Mouse (Mus musculus): ENCODE measurements around the gene Upf1. TPM values are rescaled to one million over a fixed set of nuclear protein-coding genes. Genes with fewer than 3 reads are reported as not detected.

Gene Upf1
- polyA plus RNA-seq, 1 experiment from 2014 or later, result 11.8 TPM

DNA sequence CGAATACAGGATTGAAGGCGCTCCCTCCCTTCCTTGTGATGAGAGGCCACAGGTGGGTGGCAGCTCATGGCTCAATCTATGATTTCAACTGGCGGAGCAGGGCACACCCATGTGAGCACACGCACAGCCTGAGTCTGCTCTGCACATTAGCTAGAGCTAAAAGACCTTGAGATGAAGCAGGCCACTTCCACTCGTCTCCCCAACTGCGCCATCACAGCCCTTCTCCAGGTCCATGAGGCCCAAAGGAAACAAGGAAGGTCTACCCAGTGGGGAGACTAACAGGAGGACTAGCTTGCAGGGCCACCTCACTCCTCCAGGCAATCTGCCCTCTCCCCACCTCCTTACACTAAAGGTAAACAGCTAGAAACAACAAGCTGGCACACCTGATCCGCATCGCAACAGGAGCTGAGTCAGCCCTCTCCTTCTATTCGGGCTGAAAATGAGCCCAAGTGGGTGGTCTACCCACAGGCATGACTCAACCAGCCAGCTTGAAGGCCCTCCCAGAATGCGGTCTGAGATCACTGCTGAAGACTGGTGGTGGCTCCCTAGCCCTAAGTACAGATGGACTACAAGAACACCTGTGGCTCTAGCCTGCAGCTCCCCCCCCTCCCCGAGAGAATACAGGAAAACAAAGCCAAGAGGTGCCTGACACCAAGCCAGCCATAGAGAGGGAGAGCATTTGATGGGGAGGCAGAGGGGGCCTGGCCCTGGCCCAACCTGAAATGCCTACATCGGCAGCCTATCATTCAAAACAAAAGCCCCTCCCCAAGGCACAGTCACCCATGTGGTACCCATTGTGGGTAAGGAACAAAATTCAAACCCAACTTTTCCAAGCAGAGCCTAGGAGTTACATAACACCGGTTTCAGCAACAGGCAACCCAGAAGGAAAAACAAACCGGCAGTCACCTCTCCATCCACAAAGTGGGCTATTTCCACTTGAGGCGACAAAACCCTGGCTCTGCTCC, 1.8 kb downstream of the Upf1 start:
- Histone ChIP-seq H3K9me3 (replicated peaks; ENCODE audit: control insufficient read depth, low read length) (no peaks in the 10 kb centered on the region), H3K9ac (ENCODE audit: low read length) (peak overlapping the region; percentile 97), H3K4me3 (ENCODE audit: low read depth, low read length) (peak overlapping the region; percentile 100), H3K36me3 (ENCODE audit: control insufficient read depth, insufficient read depth, low read length) (peaks cover 25% of the 10 kb centered on the region), H3K27me3 (replicated peaks; ENCODE audit: control insufficient read depth, insufficient read depth, low read length) (no peaks in the 10 kb centered on the region), H3K4me2 (ENCODE audit: low read length) (peak overlapping the region; percentile 99), H3K4me1 (ENCODE audit: control insufficient read depth, insufficient read depth, low read length) (peaks cover 25% of the 10 kb centered on the region), H3K27ac (ENCODE audit: low read depth, low read length) (no peak overlapping the region)
- no peak for DNase-seq (ENCODE audit: low spot score)
- no peak for ATAC-seq
- WGBS, result 56% methylated on average over 15 of the region's 15 CpGs

DNA sequence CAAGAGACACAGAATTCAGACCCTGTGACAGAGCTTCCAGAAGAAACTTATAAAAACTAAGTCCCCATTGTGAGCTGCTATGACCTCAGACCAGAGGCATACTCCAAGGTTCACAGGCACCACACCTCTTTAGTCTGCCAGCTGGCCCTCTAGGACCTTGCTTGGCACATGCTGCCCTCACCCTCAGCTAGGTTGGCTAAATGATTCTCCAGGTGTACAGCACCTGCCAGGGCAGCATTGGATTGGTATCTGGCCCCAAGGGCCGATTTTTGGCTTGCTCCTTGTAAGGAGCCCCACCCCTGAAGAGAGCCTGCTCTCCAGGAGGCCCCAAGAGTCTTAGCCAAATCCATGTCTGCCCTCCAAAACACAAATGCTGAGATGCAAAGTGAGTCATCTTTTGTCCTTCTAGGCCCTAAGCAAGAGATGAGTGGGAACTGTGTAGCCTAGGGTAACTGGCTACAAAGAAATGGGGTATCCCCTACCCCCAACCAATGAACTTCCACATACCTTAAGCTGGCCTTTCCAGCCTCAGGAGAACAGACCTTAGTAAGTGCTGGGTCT, 5.1 kb downstream of the Upf1 start:
- WGBS, result 69% methylated on average over 1 of the region's 1 CpGs
- Histone ChIP-seq H3K9me3 (replicated peaks; ENCODE audit: control insufficient read depth, low read length) (no peaks in the 10 kb centered on the region), H3K4me2 (ENCODE audit: low read length) (no peak overlapping the region), H3K9ac (ENCODE audit: low read length) (no peak overlapping the region), H3K27me3 (replicated peaks; ENCODE audit: control insufficient read depth, insufficient read depth, low read length) (no peaks in the 10 kb centered on the region), H3K36me3 (ENCODE audit: control insufficient read depth, insufficient read depth, low read length) (peaks cover 40% of the 10 kb centered on the region), H3K4me1 (ENCODE audit: control insufficient read depth, insufficient read depth, low read length) (peaks cover 20% of the 10 kb centered on the region), H3K4me3 (ENCODE audit: low read depth, low read length) (no peak overlapping the region), H3K27ac (ENCODE audit: low read depth, low read length) (no peak overlapping the region)
- no peak for ATAC-seq
- DNase-seq (ENCODE audit: low spot score), result no peak

DNA sequence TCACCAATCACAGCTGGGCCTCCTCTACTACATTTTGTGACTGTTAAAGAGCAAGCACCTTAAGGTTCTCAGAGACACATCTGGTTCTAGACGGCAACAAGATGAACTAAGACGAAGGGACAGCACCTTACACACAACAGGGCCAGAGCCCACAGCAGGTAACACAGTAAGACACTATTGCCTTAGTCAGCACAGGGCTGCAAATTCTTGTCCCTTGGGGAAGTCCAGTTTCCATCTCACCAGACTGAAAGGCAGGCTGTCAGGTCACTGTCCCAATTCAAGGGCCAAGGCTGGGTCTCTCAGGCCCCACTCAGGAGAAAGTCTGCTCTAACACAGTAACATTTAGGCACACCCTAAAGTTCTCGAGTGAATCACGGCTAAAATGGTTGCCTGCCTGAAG, 5.6 kb downstream of the Upf1 start:
- H3K27me3 ChIP-seq (replicated peaks; ENCODE audit: control insufficient read depth, insufficient read depth, low read length), result no peaks in the 10 kb centered on the region
- no peak overlapping the region for H3K4me2 ChIP-seq (ENCODE audit: low read length)
- ATAC-seq, result no peak
- DNase-seq (ENCODE audit: low spot score), result no peak
- H3K4me3 ChIP-seq (ENCODE audit: low read depth, low read length), result no peak overlapping the region
- 88% methylated on average over 4 of the region's 4 CpGs for WGBS
- H3K4me1 ChIP-seq (ENCODE audit: control insufficient read depth, insufficient read depth, low read length), result peaks cover 20% of the 10 kb centered on the region
- H3K36me3 ChIP-seq (ENCODE audit: control insufficient read depth, insufficient read depth, low read length), result peaks cover 44% of the 10 kb centered on the region
- H3K9ac ChIP-seq (ENCODE audit: low read length), result no peak overlapping the region
- no peaks in the 10 kb centered on the region for H3K9me3 ChIP-seq (replicated peaks; ENCODE audit: control insufficient read depth, low read length)
- no peak overlapping the region for H3K27ac ChIP-seq (ENCODE audit: low read depth, low read length)

DNA sequence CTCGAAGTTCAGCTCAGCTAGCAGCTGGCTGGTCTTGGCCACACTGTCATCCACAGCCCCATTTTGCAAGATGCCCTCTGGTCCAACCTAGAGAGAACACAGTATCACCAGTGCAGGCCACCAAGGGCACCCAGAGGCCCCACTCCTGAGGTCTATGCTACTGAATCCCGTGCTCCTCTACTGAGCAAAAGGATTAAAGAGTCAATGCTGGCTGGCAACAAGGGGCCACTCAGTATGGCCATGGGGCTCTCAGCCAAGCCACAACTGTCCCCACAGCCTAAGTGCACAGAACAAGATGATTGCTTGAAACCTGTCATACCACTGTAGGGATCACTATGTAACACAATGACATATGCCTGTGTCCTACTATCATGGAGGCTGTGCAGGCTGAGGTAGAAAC, 8.8 kb downstream of the Upf1 start:
- DNase-seq (ENCODE audit: low spot score) (no peak), ATAC-seq (no peak)
- H3K27ac ChIP-seq (ENCODE audit: low read depth, low read length), result no peak overlapping the region
- no peaks in the 10 kb centered on the region for H3K4me1 ChIP-seq (ENCODE audit: control insufficient read depth, insufficient read depth, low read length)
- 86% methylated on average over 2 of the region's 2 CpGs for WGBS
- H3K9ac ChIP-seq (ENCODE audit: low read length), result no peak overlapping the region
- no peaks in the 10 kb centered on the region for H3K9me3 ChIP-seq (replicated peaks; ENCODE audit: control insufficient read depth, low read length)
- H3K27me3 ChIP-seq (replicated peaks; ENCODE audit: control insufficient read depth, insufficient read depth, low read length), result no peaks in the 10 kb centered on the region
- H3K4me3 ChIP-seq (ENCODE audit: low read depth, low read length), result no peak overlapping the region
- no peak overlapping the region for H3K4me2 ChIP-seq (ENCODE audit: low read length)
- peaks cover 65% of the 10 kb centered on the region for H3K36me3 ChIP-seq (ENCODE audit: control insufficient read depth, insufficient read depth, low read length)

DNA sequence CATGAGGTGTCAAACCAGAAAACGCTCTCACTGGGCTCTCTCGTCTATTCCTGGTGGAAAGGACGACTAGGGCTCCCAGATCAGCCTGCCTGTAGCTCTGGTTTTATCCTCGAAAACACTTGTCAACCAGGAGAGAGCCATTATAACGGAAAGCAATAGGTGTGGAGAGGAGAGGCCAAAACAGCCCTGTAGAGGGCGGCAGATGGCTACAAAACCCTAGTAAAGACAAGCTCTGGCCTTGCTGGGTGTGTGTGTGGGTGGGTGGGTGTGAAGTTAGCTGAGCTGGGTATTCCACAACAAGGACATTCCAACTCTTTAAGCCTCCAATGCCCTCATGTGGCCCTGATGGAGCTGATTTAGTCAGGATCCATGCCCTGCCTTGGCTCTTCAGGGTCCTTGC, 9.4 kb downstream of the Upf1 start:
- Histone ChIP-seq H3K9me3 (replicated peaks; ENCODE audit: control insufficient read depth, low read length) (no peaks in the 10 kb centered on the region), H3K27me3 (replicated peaks; ENCODE audit: control insufficient read depth, insufficient read depth, low read length) (no peaks in the 10 kb centered on the region), H3K4me3 (ENCODE audit: low read depth, low read length) (no peak overlapping the region), H3K27ac (ENCODE audit: low read depth, low read length) (no peak overlapping the region), H3K4me2 (ENCODE audit: low read length) (no peak overlapping the region), H3K9ac (ENCODE audit: low read length) (no peak overlapping the region), H3K36me3 (ENCODE audit: control insufficient read depth, insufficient read depth, low read length) (peaks cover 65% of the 10 kb centered on the region), H3K4me1 (ENCODE audit: control insufficient read depth, insufficient read depth, low read length) (no peaks in the 10 kb centered on the region)
- WGBS, result 64% methylated on average over 6 of the region's 6 CpGs
- DNase-seq (ENCODE audit: low spot score), result peak; percentile 60
- peak; percentile 55 for ATAC-seq

DNA sequence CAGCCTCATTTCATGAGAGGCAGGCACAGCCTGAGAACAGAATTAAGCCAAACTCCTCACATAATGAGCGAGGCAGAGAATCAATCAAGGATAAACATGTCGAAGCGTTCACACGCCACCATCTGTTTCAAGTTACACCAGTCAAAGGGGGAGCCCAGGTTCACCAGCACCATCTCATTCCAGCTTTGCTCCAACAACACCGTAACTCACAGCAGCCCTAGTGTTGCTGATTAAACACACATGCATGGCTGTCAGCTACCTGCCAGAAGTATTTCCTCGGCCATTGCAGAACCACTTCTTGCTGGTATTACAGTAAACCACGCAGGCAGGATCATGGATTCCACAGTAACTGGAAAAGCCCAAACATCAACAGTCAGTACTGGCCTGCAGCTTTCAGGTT, 10.0 kb downstream of the Upf1 start:
- Histone ChIP-seq H3K27me3 (replicated peaks; ENCODE audit: control insufficient read depth, insufficient read depth, low read length) (no peaks in the 10 kb centered on the region), H3K4me2 (ENCODE audit: low read length) (no peak overlapping the region), H3K36me3 (ENCODE audit: control insufficient read depth, insufficient read depth, low read length) (peaks cover 67% of the 10 kb centered on the region), H3K27ac (ENCODE audit: low read depth, low read length) (no peak overlapping the region), H3K4me3 (ENCODE audit: low read depth, low read length) (no peak overlapping the region), H3K9ac (ENCODE audit: low read length) (no peak overlapping the region), H3K9me3 (replicated peaks; ENCODE audit: control insufficient read depth, low read length) (no peaks in the 10 kb centered on the region), H3K4me1 (ENCODE audit: control insufficient read depth, insufficient read depth, low read length) (no peaks in the 10 kb centered on the region)
- 70% methylated on average over 7 of the region's 7 CpGs for WGBS
- ATAC-seq, result no peak
- peak; percentile 22 for DNase-seq (ENCODE audit: low spot score)

DNA sequence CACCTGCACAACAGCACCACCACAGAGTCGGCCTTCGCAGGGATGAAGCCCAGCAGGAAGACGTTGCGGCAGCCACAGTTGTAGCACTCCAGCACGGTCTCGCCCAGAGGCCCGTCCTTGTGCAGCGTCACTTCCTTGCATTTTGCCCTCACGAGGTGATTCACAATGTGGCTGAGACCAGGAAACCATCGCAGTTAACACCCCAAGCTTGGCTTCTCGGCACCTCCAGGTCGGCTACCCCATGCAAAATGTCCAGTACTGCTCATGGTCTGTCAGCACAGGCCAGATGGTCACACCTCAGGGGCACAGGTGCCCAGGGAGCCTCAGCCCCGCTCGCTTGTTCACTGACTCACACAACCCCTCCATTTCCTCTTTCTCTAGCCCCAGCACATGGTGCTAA, 11.1 kb downstream of the Upf1 start:
- Histone ChIP-seq H3K36me3 (ENCODE audit: control insufficient read depth, insufficient read depth, low read length) (peaks cover 77% of the 10 kb centered on the region), H3K27me3 (replicated peaks; ENCODE audit: control insufficient read depth, insufficient read depth, low read length) (no peaks in the 10 kb centered on the region), H3K4me3 (ENCODE audit: low read depth, low read length) (no peak overlapping the region), H3K27ac (ENCODE audit: low read depth, low read length) (no peak overlapping the region), H3K9ac (ENCODE audit: low read length) (no peak overlapping the region), H3K4me1 (ENCODE audit: control insufficient read depth, insufficient read depth, low read length) (no peaks in the 10 kb centered on the region), H3K4me2 (ENCODE audit: low read length) (no peak overlapping the region), H3K9me3 (replicated peaks; ENCODE audit: control insufficient read depth, low read length) (no peaks in the 10 kb centered on the region)
- DNase-seq (ENCODE audit: low spot score) (no peak), ATAC-seq (no peak)
- WGBS, result 94% methylated on average over 14 of the region's 14 CpGs

DNA sequence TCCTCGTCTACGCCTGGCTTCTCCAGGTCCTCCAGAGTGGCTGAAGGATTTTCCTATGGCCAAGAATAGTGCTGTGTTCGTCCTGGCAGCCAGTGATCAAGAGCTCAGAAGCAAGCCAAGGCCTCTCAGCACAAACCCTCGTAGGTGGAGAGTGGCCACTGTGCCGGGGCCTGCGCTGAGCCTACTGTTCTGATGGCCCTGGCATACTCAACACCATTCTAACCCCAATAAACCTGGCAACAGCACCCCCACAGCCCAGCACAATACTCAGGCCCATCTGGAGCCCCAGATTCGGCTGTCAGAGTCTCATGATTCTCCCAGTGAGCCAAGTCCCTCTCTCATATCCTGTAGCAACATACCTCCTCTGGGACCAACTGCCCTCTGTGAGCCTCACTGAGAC, 12.4 kb downstream of the Upf1 start:
- H3K27ac ChIP-seq (ENCODE audit: low read depth, low read length), result no peak overlapping the region
- 93% methylated on average over 7 of the region's 7 CpGs for WGBS
- H3K9me3 ChIP-seq (replicated peaks; ENCODE audit: control insufficient read depth, low read length), result no peaks in the 10 kb centered on the region
- H3K9ac ChIP-seq (ENCODE audit: low read length), result no peak overlapping the region
- DNase-seq (ENCODE audit: low spot score), result no peak
- H3K36me3 ChIP-seq (ENCODE audit: control insufficient read depth, insufficient read depth, low read length), result peaks cover 87% of the 10 kb centered on the region
- no peak for ATAC-seq
- no peaks in the 10 kb centered on the region for H3K27me3 ChIP-seq (replicated peaks; ENCODE audit: control insufficient read depth, insufficient read depth, low read length)
- no peaks in the 10 kb centered on the region for H3K4me1 ChIP-seq (ENCODE audit: control insufficient read depth, insufficient read depth, low read length)
- H3K4me2 ChIP-seq (ENCODE audit: low read length), result no peak overlapping the region
- no peak overlapping the region for H3K4me3 ChIP-seq (ENCODE audit: low read depth, low read length)

DNA sequence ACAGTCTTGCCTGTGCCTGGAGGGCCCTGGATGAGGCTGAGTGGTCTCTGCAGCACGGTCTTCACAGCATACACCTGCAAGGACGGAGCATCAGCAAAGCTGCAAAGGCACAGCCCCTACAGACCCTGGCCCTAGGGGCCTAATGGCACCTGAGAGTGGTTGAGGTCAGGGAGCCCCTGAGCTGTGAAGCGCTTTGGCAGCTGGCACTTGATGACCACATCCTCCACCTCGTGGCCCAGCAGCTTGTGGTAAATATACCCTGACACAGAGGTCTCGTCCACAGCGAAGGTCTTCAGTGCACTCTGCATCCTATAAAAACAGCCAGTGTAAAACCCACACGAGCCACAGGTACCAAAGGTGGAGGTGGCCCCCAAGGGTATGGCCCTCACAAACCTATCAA, 14.1 kb downstream of the Upf1 start:
- ATAC-seq (no peak), DNase-seq (ENCODE audit: low spot score) (no peak)
- Histone ChIP-seq H3K4me3 (ENCODE audit: low read depth, low read length) (no peak overlapping the region), H3K9me3 (replicated peaks; ENCODE audit: control insufficient read depth, low read length) (no peaks in the 10 kb centered on the region), H3K9ac (ENCODE audit: low read length) (no peak overlapping the region), H3K4me2 (ENCODE audit: low read length) (no peak overlapping the region), H3K36me3 (ENCODE audit: control insufficient read depth, insufficient read depth, low read length) (peaks cover 100% of the 10 kb centered on the region), H3K4me1 (ENCODE audit: control insufficient read depth, insufficient read depth, low read length) (no peaks in the 10 kb centered on the region), H3K27me3 (replicated peaks; ENCODE audit: control insufficient read depth, insufficient read depth, low read length) (no peaks in the 10 kb centered on the region), H3K27ac (ENCODE audit: low read depth, low read length) (no peak overlapping the region)
- 96% methylated on average over 7 of the region's 7 CpGs for WGBS

Measured in forebrain, embryonic 14.5 days (tissue).